Mouse (Mus musculus): ENCODE data around the gene Scgb2b18.
"Not testable (repeated sequence)": the region's sequence is repeated elsewhere in the genome, so short reads cannot be mapped to it uniquely, and the experiment has no call there.

Gene Scgb2b18

GRCm38 (mm10) chr7:33173764-33174163 is at the start of gene Scgb2b18:
Gene Scgb2b18 (minus strand): TSS chr7:33173864.
- not testable (repeated sequence) for DNase-seq

DNA sequence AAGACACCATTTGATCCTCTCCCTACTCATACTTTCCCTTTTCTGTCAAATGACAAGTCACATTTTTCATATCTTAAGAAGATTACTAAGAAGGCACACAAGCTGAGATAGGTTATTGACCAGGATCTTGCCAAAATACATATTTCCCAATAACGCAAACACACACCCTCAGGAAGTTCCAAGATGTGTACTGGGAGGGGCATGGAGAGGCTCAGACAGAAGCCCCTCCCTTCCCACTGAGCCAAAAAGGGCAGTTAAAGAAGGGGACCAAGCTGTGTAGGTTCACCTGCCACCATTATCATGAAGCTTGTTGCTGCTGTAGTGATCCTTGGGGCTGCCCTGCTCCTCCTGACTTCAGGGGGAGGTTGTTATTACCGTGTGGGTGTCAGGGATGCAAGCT is 11.6 kb upstream of the Scgb2b18 start, which contains the start of gene Scgb1b18:
Gene Scgb1b18 (plus strand): TSS at position 301 of the 400 bp plus-strand sequence.
- not testable (repeated sequence) for DNase-seq
